Mouse (Mus musculus) cerebellum, postnatal 4 days (tissue): ENCODE measurements around the gene Hip1r.
A peak's percentile ranks its signal among the peaks of the same experiment; 100 is the strongest.

Experiments
- DNase-seq, 2 experiments: peaks; one replicate each; pipeline ENCODE4 v3.0.0; 2022; ENCODE audit warnings: low spot score in 2 of 2, mixed read lengths in 1 of 2

Hip1r gene

DNA sequence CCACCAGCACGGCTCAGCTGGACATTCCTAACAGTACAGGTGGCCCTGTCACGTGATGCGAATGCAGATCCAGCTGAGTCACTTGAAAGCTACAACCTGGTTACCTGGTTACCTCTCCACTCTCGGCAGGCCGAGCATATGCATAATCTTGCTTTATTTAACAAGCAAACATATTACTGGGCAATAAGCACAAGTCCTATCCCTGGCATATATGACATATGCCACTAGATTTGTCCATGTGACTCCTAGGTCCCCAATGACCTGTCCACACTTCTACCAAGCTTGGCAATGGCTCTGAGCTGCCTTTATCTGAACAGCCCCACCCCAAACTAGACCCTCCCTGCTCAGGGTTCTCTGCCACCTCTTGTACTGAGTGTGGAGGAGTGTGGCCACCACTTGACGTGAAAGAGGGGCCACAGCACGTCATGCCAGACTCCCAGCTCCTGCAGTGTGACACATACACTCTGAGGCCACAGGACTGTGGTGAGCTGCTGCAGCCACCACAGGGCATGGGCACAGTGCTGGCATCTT is 42.9 kb downstream of the Hip1r start:
- DNase-seq = no peak

DNA sequence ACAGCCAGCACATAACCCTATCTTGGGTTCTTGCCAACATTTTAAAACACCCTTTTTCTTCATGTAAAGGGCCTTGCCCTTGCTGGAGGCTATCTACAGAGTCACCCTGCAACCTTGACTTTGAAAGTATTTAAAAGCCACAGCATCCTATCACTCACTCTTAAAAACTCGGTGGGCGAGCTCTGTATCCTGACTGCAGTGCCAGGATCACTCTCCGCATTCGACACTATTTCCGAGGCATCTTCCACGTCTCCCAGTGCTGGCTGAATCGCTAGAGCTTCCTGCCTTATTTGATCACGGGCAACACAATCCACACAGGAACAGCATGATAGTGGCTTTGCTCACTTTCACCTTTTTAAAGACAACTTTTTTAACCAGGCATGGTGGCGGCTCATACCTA is 44.5 kb downstream of the Hip1r start:
- DNase-seq = no peak

DNA sequence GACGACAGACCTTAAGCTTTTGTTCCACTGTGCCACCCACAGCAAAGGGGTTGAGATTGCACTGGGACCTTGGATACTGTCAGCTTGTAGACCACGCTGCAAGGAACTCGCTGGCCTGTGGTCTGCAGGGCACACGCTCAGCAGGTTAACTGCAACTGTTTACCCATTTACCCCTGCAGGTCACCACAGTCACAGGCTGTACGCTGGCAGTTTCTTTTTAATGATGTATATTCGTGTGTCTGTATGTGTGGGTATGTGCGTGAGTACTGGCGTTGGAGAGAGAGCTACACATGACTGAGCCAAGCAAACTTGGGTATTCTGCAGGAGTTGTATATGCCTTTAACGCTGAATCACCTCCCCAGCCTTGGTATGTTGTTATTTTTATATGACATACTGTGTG is 45.2 kb downstream of the Hip1r start:
- no peak for DNase-seq

DNA sequence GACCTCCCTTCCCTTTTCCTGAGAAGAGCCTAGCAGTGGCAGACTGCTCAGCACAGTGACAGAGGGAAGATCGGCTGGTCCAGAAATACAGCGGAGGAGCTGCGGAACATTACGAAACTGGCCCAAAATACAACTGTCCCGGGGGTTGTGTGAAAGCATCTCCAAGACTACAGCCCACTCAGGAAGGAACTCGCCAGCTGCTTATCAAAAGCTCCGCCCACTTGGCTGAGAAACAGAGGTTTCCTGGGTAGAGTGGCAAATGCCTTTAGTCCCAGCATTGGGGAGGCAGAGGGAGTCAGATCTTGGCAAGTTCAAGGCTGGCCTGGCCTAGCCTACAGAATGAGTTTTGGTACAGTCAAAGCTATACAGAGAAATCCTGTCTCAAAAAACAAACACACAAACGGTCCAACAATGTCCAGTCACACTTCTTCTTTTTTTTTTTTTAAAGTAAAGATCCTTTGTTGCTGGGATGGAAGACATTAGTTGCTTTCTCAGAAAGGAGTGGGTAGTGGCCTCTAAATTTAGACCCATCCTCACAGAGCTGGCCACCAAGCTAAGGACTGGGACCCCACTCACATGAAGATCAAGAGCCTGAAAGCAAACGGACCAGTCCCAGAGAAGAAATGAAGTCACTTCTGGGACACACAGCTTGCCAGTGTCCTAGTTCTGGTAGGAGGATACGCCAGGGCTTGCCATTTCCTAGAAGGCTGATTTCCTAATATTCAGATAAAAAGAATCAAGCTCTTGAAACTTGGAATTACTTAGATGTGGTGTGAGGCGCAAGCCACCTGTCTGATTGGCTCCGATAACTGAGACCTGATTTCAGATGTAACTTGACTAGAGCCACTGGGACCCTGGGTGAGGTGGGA is 46.2 kb downstream of the Hip1r start:
- no peak for DNase-seq

DNA sequence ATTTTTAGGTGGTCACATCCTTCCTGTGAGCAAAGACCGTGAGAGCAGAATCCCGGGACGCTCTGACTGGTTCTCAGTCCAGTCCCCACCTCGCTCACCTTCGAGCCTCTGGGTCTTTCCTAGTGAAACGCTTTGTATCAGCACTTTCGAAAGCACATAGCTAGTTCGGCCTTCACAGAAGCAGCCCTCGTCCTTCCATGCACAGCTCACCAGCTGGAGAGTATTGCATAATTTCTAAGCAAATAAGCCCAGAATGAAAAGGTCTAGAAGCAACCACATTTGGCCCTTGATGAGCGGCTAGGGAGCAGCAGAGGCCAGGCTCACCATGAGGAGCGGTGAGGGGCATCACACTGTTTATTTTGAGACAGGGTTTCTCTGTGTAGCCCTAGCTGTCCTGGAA is 47.7 kb downstream of the Hip1r start:
- DNase-seq = no peak

DNA sequence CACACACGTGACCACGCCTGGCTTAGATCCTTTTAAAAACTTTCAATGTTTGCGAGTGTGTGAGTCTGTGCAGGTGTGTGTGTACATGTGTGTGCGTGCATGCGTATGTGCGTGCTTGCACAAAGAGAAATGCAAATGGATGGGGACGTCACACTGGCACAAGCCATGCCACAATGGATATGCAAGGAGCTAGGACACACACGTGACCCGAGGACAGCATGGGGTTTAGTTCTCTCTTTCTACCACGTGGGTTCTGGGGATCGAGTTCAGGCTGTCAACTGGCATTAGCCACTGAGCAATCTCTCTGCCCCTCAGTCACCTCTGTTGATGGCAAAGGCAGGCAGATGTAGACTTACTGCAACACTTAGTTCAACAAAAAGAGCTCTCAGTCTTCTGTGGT is 48.3 kb downstream of the Hip1r start:
- no peak for DNase-seq

DNA sequence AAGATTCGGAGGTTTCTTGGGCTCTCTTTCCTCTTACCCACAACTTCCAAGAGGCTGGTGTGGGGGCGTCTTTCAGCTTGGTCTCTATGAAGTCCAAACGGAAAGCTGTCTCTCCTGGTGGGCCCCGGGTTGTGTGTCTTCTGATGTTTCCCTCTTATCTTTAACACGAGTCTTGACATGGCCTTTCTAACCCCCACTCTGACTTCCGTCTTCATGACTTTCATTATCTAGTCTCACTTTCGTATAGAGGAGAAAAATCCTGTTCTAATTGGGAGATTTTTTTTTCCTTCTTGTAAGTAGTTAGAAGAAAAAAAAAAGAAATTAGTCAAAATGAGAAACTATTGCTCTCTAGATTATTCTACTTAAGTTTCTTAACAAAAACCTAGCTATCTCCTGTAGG is 48.9 kb downstream of the Hip1r start:
- no peak for DNase-seq

DNA sequence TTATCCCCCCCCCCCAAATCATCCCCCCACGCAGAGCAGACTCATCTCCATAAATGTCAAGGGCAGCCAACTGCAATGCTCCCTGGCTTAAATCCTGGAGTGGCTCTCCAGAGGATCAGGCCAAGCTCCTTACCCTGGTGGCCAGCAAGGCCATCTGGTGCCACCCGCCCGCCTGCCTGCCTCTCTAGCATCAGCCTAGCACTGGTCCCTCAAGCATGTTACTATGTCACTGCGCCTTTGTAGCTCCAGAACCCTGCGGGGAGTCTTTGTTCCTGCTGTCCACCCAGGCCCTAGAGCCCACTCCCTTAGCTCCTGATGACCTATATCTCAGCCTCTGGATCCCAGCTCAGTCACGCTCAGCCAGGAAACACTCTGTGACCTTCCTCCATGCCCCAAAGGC is 51.2 kb downstream of the Hip1r start:
- DNase-seq = no peak

DNA sequence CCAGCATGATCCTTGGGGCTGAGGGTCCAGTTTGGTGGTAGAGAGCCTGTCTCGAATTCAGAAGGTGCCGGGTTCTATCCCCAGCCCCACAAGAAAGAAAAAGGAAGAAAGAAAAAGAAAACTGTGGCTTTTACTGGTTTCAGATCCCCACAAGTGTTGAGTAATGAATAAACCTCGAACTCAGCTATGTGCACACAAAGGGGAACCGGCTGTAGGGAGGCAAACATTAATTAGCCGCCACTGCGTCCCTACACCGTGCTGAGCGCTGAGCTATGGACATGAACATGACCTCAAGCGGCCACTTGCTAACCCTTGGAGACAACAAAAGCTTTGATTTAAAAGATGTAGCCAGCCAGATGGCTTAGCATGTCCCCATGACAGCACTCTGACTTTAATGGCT is 51.7 kb downstream of the Hip1r start:
- no peak for DNase-seq

DNA sequence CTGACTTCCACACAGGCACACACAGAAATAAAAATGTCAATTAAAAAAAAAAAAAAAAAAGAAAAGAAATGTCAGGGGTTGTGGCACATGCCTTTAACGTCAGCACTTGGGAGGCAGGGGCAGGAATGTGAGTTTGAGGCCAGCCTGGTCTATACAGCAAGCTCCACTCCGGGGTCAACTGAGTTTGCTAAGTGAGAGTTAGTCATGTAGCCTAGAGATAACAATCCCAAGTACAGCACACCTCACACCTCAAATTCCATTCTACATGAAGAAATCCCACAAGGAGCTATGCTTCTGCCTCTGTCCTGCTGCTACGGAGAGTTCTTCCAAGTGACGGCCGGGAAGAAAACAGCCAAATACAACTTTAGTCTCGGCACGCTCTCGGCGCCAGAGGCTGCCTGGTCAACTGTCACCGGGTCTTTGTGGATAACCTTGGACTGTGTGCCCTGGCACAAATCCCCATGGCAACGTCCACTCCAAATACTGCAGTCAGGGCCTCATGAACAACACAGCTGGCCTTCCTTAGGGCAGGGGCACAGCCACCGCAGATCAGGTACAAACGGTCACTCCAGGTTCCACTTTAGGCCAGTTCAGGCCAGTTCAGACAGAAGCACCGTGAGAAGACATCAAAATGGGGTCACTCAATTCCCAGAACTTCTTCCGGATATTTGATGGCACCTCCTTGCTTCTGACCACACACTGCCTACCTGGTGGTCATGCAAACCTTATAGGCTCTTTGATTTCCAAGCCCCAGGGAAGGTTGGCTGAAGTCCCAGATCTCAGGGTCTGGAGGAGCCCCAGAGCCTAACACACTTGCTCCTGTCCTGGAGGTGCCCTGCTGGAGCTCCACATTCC is 52.4 kb downstream of the Hip1r start:
- DNase-seq = no peak

DNA sequence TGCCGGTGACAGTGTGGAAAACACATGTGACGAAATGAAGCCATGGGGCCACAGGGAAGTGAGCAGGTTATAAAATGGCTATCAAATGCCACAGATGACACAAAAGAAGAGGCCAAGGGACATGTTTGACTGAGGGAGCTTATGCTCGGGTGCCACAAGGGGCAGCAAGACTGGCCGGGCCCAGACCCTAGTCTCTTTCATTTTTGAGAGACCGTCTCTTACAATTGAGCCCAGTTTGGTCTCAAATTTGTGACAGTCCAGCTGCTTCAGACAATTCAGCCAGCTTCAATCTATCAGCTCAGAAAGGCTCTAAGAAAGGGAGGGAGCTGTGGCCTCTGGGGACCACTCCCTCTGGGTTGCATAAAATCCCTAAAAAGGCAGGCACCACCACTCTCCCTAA is 53.1 kb downstream of the Hip1r start:
- no peak for DNase-seq

DNA sequence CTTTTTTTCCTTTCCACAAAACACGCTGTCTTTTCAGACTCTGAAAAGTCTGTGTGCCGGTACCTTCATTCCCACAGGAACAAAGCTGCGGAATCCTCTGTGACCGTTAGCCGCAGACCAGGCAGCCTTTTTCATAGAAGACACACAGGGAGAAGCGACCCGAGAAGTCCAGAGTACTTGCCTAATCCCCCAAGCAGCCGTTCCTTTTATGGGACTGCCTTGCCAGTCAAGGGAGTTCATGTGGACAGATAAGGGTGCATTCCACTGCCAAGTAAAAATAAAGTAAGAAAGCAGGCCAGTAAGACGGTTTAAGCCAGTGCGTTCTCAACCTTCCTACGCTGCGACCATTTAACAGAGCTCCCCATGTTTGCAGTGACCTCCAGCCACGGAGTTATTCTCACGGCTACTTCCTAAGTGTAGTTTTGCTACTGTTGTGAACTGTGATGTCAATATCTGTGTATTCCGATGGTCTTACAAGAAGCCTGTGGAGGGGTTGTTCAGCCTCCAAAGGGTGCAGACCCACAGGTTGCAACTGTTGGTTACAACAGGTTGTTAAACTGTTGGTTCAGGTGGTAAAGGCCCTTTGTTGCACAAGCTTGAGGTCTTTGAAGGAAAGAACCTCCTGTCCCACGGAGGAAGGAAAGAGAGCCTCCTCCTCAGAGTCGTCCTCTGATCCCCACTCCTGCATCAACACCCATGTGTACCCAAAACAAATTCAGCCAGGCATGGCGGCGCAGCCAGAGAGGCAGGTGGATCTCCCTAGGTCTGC is 54.5 kb downstream of the Hip1r start:
- DNase-seq = no peak

DNA sequence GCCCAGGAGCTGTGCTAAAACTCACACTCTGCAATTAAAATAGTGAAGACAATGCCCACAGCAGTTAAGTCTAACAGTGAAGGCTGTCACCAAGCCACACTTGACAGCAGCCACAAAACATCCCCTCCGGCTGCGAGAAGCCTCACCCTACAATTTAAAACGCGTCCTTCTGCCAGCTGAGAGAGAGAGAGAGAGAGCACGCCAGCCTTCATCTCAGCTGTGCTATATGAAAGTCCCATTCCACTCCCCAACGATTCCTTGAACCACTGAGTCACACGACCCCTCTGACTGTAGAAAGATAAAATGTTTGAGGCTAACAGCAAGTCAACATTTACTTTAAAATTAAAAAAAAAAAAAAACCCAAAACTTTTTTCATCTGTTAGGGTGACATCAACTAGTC is 55.3 kb downstream of the Hip1r start:
- DNase-seq = no peak

DNA sequence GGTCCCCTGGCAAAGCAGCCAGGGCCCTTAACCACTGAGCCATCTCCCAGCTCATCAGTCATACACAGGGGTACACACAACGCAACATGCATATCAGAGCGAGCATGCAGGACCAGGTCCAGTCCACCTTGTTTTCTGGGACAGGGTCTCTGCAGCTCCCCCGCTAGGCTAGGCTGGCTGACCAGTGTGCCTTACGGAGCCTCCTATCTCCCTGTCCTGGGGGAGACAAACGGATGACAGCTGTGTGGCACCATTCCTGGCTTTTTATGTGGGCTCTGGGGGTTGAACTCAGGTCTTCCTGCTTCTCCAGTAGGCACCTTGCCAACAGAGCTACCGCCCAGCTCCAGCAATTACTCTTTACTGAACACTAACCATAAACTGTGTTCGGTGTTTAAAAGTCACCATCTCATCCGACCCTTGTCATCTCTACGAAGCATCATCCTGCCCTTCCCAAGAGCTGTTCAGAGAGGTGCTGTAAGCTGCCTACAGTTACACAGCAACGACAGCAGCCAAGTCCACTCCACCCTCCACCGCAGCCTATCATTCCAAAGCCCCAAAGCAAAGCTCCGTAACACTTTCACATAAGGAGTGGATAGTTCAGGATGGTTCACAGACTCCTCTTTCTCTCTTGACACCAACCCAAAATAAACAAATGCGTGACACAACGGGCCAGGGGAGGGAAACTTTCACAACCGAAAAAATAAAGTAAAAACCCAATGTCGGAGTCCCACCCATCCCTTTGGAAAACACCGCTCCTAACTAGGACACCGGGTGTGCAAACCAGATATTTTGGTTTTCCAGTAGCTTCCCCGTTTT is 56.0 kb downstream of the Hip1r start:
- no peak for DNase-seq

DNA sequence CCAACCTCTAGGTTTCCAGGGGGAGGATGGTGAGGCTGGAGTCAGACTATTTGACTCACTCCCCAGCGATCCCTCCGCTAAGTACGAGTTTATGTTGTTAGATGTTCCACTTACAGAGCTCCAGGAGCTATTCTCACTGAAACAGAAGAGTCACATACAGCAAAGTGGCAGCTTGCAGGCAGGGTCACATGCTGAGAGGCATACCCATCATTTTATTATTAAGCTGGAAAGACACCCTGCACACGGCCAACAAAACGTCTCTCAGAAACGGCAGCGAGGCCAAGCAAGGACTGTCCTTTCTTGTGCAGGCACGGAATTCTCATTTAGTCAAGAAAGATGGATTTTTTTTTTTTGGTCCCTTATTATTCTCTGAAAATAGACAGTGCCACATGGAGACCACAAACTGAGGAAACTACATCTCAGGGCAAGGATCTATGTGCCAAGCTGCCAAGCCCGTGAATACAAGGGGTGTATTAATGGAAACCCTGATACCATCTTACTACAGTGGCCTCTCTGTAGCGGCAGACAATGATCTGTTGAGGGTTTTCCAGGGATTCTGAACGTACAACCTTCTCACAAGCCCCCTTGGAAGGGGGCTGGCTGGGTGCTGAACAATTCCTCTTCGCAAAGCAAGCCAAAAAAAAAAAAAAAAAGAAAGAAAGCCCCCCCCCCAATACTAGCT is 57.1 kb downstream of the Hip1r start:
- DNase-seq = no peak

DNA sequence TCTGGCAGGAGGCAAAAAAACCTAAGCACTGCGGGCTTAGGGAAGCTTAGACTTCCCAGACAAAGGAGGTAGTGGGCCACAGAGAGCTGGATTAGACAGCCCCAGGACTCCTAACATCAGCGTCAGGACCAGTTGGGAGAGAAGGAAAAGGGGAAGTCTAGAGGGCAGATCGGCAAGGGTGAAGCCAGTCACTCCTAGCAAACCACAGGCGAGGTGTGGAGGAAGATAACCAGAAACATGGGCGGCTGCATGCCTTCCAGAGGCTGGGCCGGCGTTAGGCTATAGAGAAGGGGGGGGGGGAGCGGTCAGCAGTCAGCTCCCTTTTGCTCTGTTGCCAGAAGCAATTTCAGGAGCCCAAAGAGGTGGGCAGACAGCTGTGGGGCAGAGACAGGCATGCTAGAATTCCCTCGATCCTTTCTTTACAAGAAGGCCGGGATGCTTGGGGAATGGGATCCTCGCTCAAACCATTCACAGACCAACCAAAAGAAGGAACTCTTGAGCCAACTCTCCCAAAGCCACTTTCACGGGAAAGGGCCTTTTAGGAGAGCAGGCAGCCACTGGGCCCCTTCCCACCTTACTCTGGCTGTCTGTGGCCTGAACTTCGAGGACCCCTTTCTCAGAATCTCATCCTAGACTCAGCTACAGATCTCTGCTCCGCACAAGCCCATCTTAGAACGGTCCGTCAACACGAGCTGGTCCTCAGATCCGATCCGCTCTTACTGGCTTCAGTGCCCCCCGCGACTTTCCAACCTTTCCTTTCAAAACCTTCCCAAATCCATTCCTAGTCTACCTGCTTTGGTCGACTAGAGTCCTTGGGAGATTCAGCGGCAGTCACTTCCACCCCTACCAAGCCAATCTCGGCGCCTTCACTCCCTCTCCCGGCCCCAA is 57.9 kb downstream of the Hip1r start:
- no peak for DNase-seq

DNA sequence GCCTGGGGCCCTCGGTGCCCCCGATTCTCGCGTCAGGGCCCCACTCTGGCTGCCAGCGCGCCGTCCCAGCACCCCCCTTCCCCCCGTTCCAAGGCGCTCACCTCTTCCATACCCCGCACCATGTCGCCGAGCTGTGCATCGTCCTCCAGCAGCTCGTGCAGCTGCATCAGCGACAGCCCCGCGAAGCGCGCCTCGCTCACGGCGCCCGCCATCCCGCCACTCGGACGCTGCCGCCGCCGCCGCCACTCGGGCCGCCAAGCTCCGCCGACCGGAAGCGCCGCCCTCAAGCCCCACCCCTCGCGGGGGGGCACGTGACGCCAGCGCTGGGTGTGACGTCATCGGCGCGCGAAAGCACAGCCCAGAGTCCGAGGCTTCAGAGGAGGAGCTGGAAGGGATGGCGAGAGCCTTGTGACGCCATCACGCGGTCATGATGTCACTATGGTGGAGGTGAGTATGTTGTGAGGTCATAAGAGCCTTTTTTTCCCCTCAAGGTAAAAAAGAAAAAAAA is 58.6 kb downstream of the Hip1r start, which contains the start of gene Vps37b:
Gene Vps37b, minus strand, starts transcription at position 270 of the 508 bp plus-strand sequence.
- DNase-seq = peak; percentile 95 to 96

DNA sequence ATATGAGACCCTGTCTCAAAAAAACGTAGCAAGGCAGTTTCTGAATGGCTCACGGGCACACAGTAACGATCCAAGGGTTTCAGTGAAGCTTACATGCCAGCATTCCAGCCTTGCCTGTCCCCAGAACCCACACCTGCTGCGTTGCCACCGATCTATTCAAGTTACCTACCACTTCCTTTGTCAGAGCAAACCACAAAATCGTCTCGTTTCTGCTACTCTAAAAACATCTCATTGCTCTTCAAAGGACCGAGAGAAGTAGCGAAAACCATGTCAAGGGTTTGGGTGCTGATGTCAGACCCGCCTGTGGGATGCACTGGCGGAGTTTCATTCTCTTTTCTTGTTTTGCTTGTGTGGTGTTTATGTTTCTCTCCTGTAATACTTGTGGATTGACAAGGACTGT is 61.0 kb downstream of the Hip1r start:
- DNase-seq = no peak

DNA sequence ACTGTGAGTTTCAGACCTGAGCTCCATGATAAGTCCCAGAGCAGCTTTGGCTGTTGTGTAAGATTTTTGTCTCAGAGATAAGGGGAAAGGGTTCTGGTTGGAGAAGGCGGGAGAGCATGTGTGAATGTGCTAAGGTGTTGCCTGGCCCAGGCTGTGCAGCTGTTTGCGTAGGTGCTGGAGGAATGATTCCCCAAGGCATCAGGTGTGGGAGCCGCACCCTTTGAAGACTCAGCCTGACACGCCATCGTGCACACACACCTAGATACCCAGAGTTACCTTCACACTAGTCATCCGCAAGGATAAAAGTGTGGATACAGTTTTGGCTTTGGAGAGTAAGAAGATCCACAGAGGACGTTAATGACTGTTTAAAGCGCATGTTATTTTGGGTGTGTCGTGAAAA is 62.0 kb downstream of the Hip1r start:
- no peak for DNase-seq
